In genomic region chr5:76702646-76703045, GRCm38 (mm10) we compare ENCODE assay signal across 8 mouse cellular contexts. TPM values are rescaled to one million over a fixed set of nuclear protein-coding genes. Genes with fewer than 3 reads are reported as not detected.
DNase-seq lines count a peak whose midpoint lies in the region; ATAC-seq and TF ChIP-seq lines count a peak whose summit lies in the region.

No protein-coding gene starts in this region.

- H3K27ac ChIP-seq in liver, embryonic 12.5 days, result no peak overlapping the region
- no peak overlapping the region for H3K27ac ChIP-seq in hindbrain, postnatal 0 days
- 0 out of 2 replicates have a peak overlapping the region, but pooled peaks have one; percentile 34 for H3K27ac ChIP-seq in neural tube, embryonic 13.5 days (replicated peaks)

- ATAC-seq in liver, embryonic 12.5 days, result no peak
- ATAC-seq in hindbrain, postnatal 0 days, result no peak
- no peak for ATAC-seq in neural tube, embryonic 13.5 days (ENCODE audit: low read depth)

- H3K4me2 ChIP-seq in liver, embryonic 12.5 days, result peak overlapping the region; percentile 43
- H3K4me2 ChIP-seq in hindbrain, postnatal 0 days (ENCODE audit: low read depth, low read length), result peak overlapping the region; percentile 13
- peak overlapping the region; percentile 13 for H3K4me2 ChIP-seq in neural tube, embryonic 13.5 days

- TF ChIP-seq CTCF in hindbrain, postnatal 0 days (IDR thresholded peaks at IDR 0.05; ENCODE audit: low read depth), result no peak

- WGBS in liver, embryonic 12.5 days (ENCODE audit: insufficient replicate concordance), result 41% methylated on average over 12 of the region's 12 CpGs
- WGBS in hindbrain, postnatal 0 days, result 17% methylated on average over 12 of the region's 12 CpGs
- WGBS in neural tube, embryonic 13.5 days, result 36% methylated on average over 12 of the region's 12 CpGs

- H3K9ac ChIP-seq in liver, embryonic 12.5 days, result no peak overlapping the region
- no peak overlapping the region for H3K9ac ChIP-seq in hindbrain, postnatal 0 days (replicated peaks; ENCODE audit: low read length)
- no peak overlapping the region for H3K9ac ChIP-seq in neural tube, embryonic 13.5 days

- peaks cover 37% of the 10 kb centered on the region for H3K4me1 ChIP-seq in liver, embryonic 12.5 days
- 0 out of 2 replicates have a peak, but pooled peaks cover 9% of the 10 kb centered on the region for H3K4me1 ChIP-seq in hindbrain, postnatal 0 days (ENCODE audit: insufficient read depth, low read length)
- peaks cover 77% of the 10 kb centered on the region for H3K4me1 ChIP-seq in neural tube, embryonic 13.5 days (replicated peaks)

- H3K27me3 ChIP-seq in liver, embryonic 12.5 days (replicated peaks), result no peaks in the 10 kb centered on the region
- no peaks in the 10 kb centered on the region for H3K27me3 ChIP-seq in hindbrain, postnatal 0 days (ENCODE audit: insufficient read depth, low read length)
- H3K27me3 ChIP-seq in neural tube, embryonic 13.5 days, result no peaks in the 10 kb centered on the region

- peak; percentile 55 for DNase-seq in adrenal gland, postnatal 14 days
- no peak for DNase-seq in adrenal gland, adult 18-20 months (ENCODE audit: low spot score in 2 of 2)
- DNase-seq in liver, result no peak
- no peak for DNase-seq in hindbrain, postnatal 0 days (ENCODE audit: low spot score)
- no peak for DNase-seq in right cerebral cortex, adult 18-20 months
- no peak for DNase-seq in embryo, embryonic 9.5 days (ENCODE audit: extremely low spot score)

- no peak overlapping the region for H3K4me3 ChIP-seq in liver, embryonic 12.5 days
- no peak overlapping the region for H3K4me3 ChIP-seq in hindbrain, postnatal 0 days (ENCODE audit: low read length)
- no peak overlapping the region for H3K4me3 ChIP-seq in neural tube, embryonic 13.5 days

- H3K36me3 ChIP-seq in liver, embryonic 12.5 days, result no peaks in the 10 kb centered on the region
- H3K36me3 ChIP-seq in hindbrain, postnatal 0 days (ENCODE audit: insufficient read depth, low read length), result no peaks in the 10 kb centered on the region
- no peaks in the 10 kb centered on the region for H3K36me3 ChIP-seq in neural tube, embryonic 13.5 days

- no peaks in the 10 kb centered on the region for H3K9me3 ChIP-seq in liver, embryonic 12.5 days (replicated peaks)
- no peaks in the 10 kb centered on the region for H3K9me3 ChIP-seq in hindbrain, postnatal 0 days (ENCODE audit: low read length)
- no peaks in the 10 kb centered on the region for H3K9me3 ChIP-seq in neural tube, embryonic 13.5 days

RNA-seq across cellular contexts. Expression of gene C530008M17Rik, which starts 46.3 kb away (rescaled TPM):
- total RNA-seq in adrenal gland, postnatal 14 days (2021), result 12.0 and 16.7 TPM in 2 replicates
- 10 to 100 TPM in 1 of 2 experiments, 1 to 10 TPM in 1; 5.5 to 12.8 TPM for total RNA-seq in adrenal gland, adult 18-20 months (2021)
- 12.2 and 13.9 TPM in 2 replicates for polyA plus RNA-seq in liver, embryonic 12.5 days (2016; fragmentation: Nextera tagmentation; extraction: Ambion mirVana)
- total RNA-seq in hindbrain, postnatal 0 days (2014; rRNA removed), result 55.3 and 66.4 TPM in 2 replicates
- polyA plus RNA-seq in hindbrain, postnatal 0 days (2015; fragmentation: Nextera tagmentation; extraction: Ambion mirVana), result 52.5 and 56.4 TPM in 2 replicates
- polyA plus RNA-seq in neural tube, embryonic 13.5 days (2015; fragmentation: Nextera tagmentation; extraction: Ambion mirVana), result 58.5 and 62.3 TPM in 2 replicates
